Mouse (Mus musculus) embryo, embryonic 11 days (tissue): ENCODE results near the gene Tpgs1.

Experiments used
- DNase-seq: peaks from one replicate; pipeline ENCODE4 v3.0.0-alpha.2; 2015

Tpgs1 gene

DNA sequence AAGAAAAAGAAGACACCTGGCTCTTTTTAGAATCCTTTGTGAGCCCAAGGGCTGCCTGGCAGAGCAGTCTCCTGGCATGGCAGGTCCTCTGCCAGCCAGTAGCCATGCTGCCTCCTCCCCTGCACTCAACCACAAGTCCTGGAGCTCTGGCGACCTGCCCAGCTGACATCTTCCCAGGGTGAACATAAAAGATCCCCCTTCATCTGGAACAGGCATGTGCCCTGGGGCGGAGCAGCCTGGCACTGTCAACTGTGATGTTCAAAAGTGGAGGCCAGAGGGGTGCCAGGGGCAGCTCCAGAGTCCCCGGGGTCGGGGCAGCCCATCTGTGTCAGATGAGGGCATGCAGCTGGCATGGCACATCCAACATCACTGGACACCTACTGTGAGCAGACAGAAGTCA is 45.8 kb downstream of the Tpgs1 start:
- DNase-seq = no peak

GRCm38 (mm10) chr10:79716254-79716987 is 47.3 kb downstream of the Tpgs1 start, which contains the start of gene Hcn2:
Hcn2 (plus strand) TSS chr10:79716634.
- peak; percentile 55 for DNase-seq

DNA sequence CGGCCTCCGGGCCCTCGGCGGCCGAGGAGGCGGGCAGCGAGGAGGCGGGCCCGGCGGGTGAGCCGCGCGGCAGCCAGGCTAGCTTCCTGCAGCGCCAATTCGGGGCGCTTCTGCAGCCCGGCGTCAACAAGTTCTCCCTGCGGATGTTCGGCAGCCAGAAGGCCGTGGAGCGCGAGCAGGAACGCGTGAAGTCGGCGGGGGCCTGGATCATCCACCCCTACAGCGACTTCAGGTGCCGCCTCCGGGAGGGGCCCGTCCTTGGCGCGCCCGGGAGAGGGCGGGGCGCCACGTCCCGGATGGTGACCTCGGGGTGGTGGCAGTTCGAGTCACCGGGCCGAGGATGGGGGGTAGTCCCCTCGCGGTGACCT is 47.8 kb downstream of the Tpgs1 start:
- peak; percentile 40 for DNase-seq

GRCm38 (mm10) chr10:79717640-79718357 is 48.6 kb downstream of the Tpgs1 start:
- DNase-seq = peak; percentile 86

DNA sequence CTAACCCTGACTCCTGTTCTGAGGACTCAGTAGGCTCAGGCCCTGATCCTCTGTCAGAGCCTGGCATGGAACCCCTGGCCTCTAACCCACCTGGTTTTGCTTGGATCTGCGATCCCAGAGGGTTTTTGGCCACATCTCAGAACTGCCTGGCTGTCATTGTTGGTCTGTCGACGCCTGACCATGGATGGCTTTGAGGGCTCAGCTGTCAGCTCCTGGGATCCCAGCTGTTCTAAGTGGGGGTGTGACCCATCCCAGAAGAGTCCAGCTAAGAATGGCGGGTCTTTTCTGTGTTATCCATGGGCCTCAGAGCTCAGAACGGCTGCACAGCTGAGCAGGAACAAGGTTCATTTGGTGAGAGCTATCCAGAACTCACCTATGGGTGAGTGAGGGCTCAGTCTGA is 51.9 kb downstream of the Tpgs1 start:
- DNase-seq = no peak

DNA sequence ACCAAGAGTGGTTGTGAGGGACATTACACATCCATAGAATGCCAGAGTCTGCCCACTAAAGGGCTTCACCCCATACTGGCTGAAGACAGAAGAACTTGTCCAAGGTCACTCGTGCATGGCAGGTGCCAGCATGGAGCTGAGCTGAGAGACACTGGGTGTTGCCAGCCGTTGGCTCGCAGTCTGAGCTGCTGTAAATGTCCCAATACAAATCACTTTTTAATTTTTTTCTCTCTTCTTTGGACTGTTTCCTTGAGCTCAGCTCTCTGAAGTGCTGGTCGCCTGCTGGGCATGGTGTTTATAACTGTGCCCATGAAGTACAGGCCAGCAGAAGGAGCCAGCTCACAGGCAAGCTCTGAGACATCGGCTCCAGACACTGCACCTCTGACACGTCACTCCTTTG is 53.9 kb downstream of the Tpgs1 start:
- no peak for DNase-seq

DNA sequence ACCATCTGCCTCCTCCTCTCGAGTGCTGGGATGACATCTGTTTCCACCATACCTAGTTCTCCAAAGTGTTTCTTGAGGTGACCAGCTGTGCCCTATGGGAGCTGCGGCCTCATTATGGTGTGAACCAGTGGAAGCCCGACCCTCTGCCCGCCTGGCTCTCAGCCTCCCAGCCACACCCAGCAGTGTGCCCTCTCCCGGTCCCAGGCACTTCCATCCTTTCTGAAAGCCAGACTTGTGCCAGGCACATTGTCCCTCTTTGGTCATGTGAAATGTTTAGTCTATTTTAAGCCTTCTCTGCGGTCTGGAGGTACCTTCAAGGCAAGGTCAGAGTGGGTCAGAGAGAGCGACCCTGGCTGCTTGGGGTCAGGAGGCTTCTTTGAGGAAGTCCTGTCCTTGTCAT is 54.5 kb downstream of the Tpgs1 start:
- DNase-seq = no peak
